Mouse (Mus musculus) lung, postnatal 36 days (tissue): ENCODE data around the gene Usp12.

Experiments used
- DNase-seq: peaks from one replicate; pipeline ENCODE4 v3.0.0; 2022; ENCODE audit warnings: mixed read lengths

Usp12 gene

DNA sequence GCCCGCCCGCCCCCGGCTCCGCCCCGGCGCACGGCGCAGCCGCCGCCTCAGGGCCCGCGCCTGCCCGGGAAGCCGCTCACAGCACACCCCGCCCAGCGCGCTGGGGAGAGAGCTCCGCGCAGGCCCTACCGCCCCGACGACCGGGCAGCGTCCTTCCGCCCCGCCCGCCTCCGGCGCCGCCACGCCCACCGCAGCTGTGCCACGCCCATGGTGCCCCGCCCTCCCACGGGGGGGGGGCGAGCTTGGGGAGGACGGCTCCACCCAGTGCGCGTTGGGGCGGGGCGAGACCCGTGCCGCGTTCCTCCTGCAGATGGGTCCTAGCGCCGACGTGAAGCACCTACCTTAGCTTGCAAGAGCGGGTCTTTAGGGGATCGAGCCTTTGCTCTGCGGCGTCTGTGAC, at the start of gene Usp12:
Gene Usp12 (minus strand): TSS at position 154 of the 400 bp plus-strand sequence.
- peak; percentile 97 for DNase-seq

DNA sequence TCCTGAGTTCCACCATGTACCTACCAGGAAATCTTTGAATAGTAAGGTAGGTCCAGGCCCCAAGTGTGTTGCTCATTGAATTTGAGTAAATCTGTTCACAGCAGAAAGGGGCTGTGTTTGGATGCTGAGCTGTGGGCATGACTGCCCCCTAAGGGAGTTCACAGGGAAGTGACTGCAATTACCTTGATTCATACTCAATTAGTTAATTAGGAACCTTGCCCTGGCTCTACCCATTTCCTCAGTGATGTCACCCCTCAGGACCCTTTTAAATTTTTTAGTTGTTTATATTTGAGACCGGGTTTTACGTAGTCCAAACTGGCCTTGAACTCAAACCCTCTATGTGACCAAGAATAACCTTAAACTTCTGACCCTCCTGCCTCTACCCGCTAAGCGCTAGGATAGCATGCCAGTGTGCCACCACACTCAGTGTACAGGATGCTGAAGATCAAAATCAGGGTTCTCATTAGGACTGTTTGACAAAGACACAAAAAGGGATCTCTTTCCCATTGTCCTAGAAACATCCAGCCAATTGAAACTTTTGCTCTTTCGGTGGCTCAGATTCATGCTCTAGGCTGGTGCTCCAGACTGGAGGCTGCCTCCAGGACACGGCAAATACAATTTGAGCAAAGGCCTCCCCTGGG, 49.6 kb upstream of the Usp12 start:
- DNase-seq: no peak

- peak; percentile 44 for DNase-seq
Measured at GRCm38 (mm10) chr5:146841996-146842395, 47.2 kb upstream of the Usp12 start.

GRCm38 (mm10) chr5:146841301-146841700, 46.5 kb upstream of the Usp12 start:
- no peak for DNase-seq

DNA sequence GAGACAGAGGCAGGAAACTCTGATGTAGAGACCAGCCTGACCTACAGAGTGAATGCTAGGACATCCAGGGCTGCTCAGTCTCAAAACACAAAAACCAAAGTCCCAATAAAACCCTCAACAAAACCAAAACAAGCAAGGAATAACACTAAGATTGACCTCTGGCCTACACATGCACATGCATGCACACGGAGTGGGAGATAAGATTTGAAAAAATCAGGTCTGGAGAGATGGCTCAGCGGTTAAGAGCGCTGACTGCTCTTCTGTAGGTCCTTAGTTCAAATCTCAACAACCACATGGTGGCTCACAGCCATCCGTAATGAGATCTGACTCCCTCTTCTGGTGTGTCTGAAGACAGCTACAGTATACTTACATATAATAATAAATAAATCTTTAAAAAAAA, 45.6 kb upstream of the Usp12 start:
- no peak for DNase-seq

DNA sequence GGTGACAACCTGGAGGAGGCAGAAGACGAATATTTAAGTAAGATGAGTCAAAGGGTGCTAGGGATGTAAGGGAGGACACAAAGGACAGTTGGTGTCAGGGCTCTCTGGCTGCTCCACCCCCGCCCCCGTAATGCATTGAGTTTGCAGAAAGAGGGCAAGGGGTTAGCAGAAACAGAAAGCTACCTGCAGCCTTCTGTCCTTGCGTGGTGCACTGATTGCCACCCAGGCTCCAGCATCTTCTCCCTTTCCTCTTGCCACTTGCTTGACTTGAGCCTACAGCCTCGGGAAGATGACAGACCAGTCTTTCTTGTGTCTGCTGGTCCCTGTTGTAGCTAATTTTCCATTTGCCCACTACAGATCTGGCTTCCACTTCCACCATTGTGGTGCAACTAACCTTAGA, 45.0 kb upstream of the Usp12 start:
- no peak for DNase-seq

GRCm38 (mm10) chr5:146838836-146839648, 44.2 kb upstream of the Usp12 start:
- DNase-seq: no peak

GRCm38 (mm10) chr5:146837967-146838720, 43.3 kb upstream of the Usp12 start:
- no peak for DNase-seq

DNA sequence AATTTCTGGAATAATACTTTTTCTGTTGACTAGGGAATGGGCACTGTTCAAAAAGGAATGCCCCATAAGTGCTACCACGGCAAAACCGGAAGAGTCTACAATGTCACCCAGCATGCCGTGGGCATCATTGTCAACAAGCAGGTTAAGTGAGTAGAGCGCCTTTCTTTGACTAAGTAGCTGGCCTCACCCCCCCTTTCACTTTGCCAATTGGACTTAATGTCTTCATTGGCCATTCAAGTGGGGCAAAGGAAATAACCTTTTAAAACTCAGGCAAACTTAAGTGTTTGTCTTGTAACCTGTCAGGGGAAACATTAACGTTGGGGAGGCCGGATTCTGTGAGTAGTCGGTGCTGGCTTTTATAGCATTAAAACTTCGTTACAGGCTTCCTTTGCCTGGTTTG, 40.2 kb upstream of the Usp12 start:
- peak; percentile 55 for DNase-seq

DNA sequence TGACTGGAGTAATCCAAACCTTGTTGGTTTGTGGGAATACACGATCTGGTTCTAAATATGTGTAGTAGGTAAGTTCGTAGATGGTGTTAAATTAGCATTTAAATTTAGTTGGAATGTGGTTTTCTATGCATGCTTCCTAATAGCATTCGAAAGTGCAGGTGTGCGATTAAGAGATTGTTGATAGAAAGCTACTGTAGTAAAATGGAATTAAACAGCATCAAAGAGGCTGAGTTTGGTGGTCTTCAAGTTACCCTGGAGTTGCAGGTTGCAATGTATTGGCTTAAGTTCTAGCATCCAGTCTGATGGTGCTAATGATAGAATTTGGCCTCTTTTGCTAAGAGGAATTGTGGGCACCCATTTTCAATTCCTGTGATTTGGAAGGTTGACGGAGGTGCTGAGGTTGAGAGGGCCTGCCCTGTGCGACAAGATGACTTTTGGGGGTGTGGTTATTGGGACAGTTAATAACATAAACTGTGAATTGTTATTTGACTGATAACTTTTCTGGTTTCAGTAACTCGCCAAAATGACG, 38.9 kb upstream of the Usp12 start:
- DNase-seq: no peak

- DNase-seq: peak; percentile 96
Measured at GRCm38 (mm10) chr5:146832769-146833448, 38.1 kb upstream of the Usp12 start, which contains the start of gene Rpl21. Gene Rpl21 (plus strand): TSS chr5:146832890.

DNA sequence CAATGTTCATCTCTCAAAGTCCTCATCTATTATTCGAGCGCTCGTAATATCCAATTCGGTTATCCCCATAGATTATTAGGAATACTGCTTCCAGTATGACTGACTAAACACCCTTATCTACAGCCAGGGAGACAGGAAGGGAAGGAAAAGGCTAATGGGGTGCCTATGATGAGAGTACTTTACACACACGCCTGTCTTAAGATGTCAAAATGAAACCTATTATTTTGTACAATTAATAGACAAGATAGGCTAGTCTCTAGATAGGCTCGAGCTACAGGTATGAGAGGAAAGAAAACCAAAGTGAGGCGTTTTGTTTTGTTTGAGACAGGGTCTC, 37.6 kb upstream of the Usp12 start:
- no peak for DNase-seq

DNA sequence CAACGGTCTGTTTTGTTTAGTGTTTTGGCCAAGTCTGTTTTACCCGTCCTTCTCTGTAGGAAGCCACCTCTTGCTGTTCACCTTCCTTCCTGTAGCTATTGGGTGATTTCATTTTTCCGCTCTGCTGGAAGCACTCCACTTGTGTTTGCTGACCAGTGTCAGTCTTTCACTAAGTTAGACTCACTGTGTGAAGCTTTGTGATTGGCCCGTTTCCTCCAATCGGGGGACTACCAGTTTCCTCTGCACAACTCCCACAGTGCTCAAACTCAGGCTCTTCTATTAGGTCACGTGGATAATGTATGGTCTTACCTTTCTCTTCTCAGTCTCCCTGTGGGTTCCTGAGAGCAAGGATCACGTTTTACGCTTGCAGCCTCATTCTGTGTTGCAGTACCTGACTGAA, 34.7 kb upstream of the Usp12 start:
- DNase-seq: peak; percentile 29

DNA sequence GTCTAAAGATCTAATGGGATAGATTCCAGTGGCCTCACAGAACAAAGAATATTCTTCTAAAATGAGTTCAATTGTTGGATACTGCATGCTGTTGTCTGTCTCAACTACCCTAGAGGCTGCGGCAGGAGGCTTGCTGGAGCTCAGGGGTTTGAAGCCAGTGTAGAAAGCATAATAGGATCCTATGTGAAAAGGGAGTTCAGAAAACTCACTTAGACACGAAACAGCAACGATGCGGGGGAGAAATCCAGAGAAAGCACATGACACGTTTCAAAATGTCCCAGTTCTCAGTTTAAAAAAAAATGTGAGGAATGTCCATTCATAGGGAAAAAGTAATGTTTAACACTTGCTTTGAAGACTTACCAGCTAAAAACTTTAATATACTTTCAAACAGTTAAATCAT, 28.2 kb upstream of the Usp12 start:
- DNase-seq: no peak

- DNase-seq: no peak
Measured at GRCm38 (mm10) chr5:146818906-146819623, 24.3 kb upstream of the Usp12 start.

DNA sequence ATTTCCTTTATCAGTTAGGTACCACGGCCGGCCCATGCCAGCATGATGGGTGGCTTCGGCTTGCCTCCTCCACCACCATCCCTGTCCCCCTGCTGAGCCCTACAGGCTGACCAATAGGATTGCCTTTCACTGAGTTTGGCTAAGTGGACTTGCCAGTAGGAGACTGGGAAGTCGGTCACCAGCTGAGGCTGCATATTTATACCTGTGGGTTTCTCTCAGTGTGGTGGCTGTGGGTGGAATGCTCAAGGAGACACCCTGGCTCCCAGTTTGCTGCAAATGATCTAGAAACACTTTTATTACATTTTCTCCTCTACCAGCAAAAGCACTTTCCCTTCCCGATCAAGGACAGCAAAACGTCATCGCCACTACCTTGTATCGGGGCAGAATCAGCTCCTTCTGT, 22.8 kb upstream of the Usp12 start:
- DNase-seq: no peak

DNA sequence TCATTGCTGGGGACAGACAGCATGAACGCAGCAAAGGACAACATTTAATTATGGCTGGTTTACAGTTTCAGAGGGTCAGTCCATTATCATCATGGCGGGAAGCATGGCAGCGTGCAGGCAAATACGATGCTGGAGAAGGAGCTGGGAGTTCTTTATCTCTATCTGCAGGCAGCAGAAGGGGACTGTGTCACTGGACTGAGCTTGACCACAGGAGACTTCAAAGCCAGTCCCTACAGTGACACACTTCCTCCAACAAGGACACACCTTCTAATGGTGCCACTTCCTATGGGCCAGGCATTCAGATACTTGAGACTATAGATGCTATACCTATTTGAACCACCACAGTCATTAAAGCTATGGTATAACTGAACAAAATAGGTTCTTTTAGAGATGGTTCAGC, 20.6 kb upstream of the Usp12 start:
- DNase-seq: no peak

GRCm38 (mm10) chr5:146813421-146813820, 18.6 kb upstream of the Usp12 start:
- no peak for DNase-seq

- no peak for DNase-seq
Measured at GRCm38 (mm10) chr5:146812866-146813265, 18.1 kb upstream of the Usp12 start.

GRCm38 (mm10) chr5:146809951-146810350, 15.1 kb upstream of the Usp12 start:
- no peak for DNase-seq

DNA sequence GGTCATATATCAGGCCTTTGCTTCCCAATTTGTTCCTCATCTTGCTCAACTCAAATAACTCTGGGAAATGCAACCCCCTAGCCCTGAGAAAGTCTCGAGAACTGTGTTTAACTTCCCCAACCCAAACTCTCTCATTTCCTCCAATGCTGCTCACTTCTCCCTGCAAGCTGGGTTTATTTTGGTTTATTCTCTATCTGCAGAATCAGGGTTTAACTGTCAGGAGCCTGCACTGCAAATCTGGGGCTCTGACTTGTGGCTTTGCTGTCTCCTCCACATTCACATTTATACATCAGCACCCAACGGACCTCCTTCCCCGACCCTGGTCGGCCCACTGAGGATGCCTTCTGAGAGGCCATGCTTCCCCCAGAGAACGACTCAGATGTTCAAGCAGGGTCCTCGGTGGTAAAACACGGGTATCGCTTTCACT, 11.2 kb upstream of the Usp12 start:
- DNase-seq: no peak

- no peak for DNase-seq
Measured at GRCm38 (mm10) chr5:146798031-146798430, 3.2 kb upstream of the Usp12 start.
